Mouse (Mus musculus): ENCODE measurements around the gene Rtp4. TPM values are rescaled to one million over a fixed set of nuclear protein-coding genes. Genes with fewer than 3 reads are reported as not detected.

The Rtp4 gene
- polyA plus RNA-seq, 1 experiment from 2014 or later: 6.2 TPM

GRCm38 (mm10) chr16:23504320-23504744, 15.8 kb upstream of the Rtp4 start:
- 70% methylated on average over 3 of the region's 3 CpGs for WGBS
- ATAC-seq (replicated peaks; ENCODE audit: low FRiP score, low TSS enrichment, low read depth): no peak
- H3K36me3 ChIP-seq (ENCODE audit: control insufficient read depth, insufficient read depth, low read length): no peaks in the 10 kb centered on the region

GRCm38 (mm10) chr16:23505904-23506687, 14.0 kb upstream of the Rtp4 start:
- 0 out of 2 replicates have a peak, but pooled peaks cover 5% of the 10 kb centered on the region for H3K4me1 ChIP-seq (replicated peaks; ENCODE audit: control insufficient read depth, insufficient read depth, low read length)
- no peak overlapping the region for H3K4me2 ChIP-seq (ENCODE audit: low read length)
- no peak for DNase-seq (ENCODE audit: low spot score)
- no peak for ATAC-seq (replicated peaks; ENCODE audit: low FRiP score, low TSS enrichment, low read depth)
- no peak overlapping the region for H3K27ac ChIP-seq (ENCODE audit: low read depth)
- no peaks in the 10 kb centered on the region for H3K36me3 ChIP-seq (ENCODE audit: control insufficient read depth, insufficient read depth, low read length)
- H3K4me3 ChIP-seq (ENCODE audit: low read depth, low read length): no peak overlapping the region
- 26% methylated on average over 11 of the region's 11 CpGs for WGBS
- H3K9me3 ChIP-seq (ENCODE audit: control insufficient read depth, low read length): 0 out of 2 replicates have a peak, but pooled peaks cover 3% of the 10 kb centered on the region
- H3K27me3 ChIP-seq (replicated peaks; ENCODE audit: control insufficient read depth, insufficient read depth, low read length): no peaks in the 10 kb centered on the region
- no peak overlapping the region for H3K9ac ChIP-seq (ENCODE audit: low read length)

More at GRCm38 (mm10) chr16:23504320-23504744, 15.8 kb upstream of the Rtp4 start:
- H3K9me3 ChIP-seq (ENCODE audit: control insufficient read depth, low read length): no peaks in the 10 kb centered on the region
- no peak overlapping the region for H3K27ac ChIP-seq (ENCODE audit: low read depth)
- DNase-seq (ENCODE audit: low spot score): no peak
- no peak overlapping the region for H3K4me2 ChIP-seq (ENCODE audit: low read length)
- no peak overlapping the region for H3K4me3 ChIP-seq (ENCODE audit: low read depth, low read length)
- H3K4me1 ChIP-seq (replicated peaks; ENCODE audit: control insufficient read depth, insufficient read depth, low read length): 0 out of 2 replicates have a peak, but pooled peaks cover 5% of the 10 kb centered on the region
- H3K9ac ChIP-seq (ENCODE audit: low read length): no peak overlapping the region
- no peaks in the 10 kb centered on the region for H3K27me3 ChIP-seq (replicated peaks; ENCODE audit: control insufficient read depth, insufficient read depth, low read length)

GRCm38 (mm10) chr16:23511166-23511935, 8.7 kb upstream of the Rtp4 start:
- ATAC-seq (replicated peaks; ENCODE audit: low FRiP score, low TSS enrichment, low read depth): no peak
- H3K9ac ChIP-seq (ENCODE audit: low read length): no peak overlapping the region

GRCm38 (mm10) chr16:23513401-23513800, 6.7 kb upstream of the Rtp4 start:
- Histone ChIP-seq H3K27ac (ENCODE audit: low read depth) (no peak overlapping the region), H3K4me3 (ENCODE audit: low read depth, low read length) (no peak overlapping the region), H3K27me3 (replicated peaks; ENCODE audit: control insufficient read depth, insufficient read depth, low read length) (no peaks in the 10 kb centered on the region), H3K4me2 (ENCODE audit: low read length) (no peak overlapping the region), H3K9me3 (ENCODE audit: control insufficient read depth, low read length) (0 out of 2 replicates have a peak, but pooled peaks cover 4% of the 10 kb centered on the region), H3K4me1 (replicated peaks; ENCODE audit: control insufficient read depth, insufficient read depth, low read length) (peaks cover 3% of the 10 kb centered on the region; the same call in 1 of the 2 replicates), H3K36me3 (ENCODE audit: control insufficient read depth, insufficient read depth, low read length) (no peaks in the 10 kb centered on the region), H3K9ac (ENCODE audit: low read length) (no peak overlapping the region)
- WGBS: 100% methylated on average over 1 of the region's 1 CpGs
- DNase-seq (ENCODE audit: low spot score) (no peak), ATAC-seq (replicated peaks; ENCODE audit: low FRiP score, low TSS enrichment, low read depth) (no peak)

More at GRCm38 (mm10) chr16:23511166-23511935, 8.7 kb upstream of the Rtp4 start:
- WGBS: 80% methylated on average over 4 of the region's 4 CpGs
- Histone ChIP-seq H3K27me3 (replicated peaks; ENCODE audit: control insufficient read depth, insufficient read depth, low read length) (no peaks in the 10 kb centered on the region), H3K9me3 (ENCODE audit: control insufficient read depth, low read length) (0 out of 2 replicates have a peak, but pooled peaks cover 4% of the 10 kb centered on the region), H3K27ac (ENCODE audit: low read depth) (no peak overlapping the region), H3K4me1 (replicated peaks; ENCODE audit: control insufficient read depth, insufficient read depth, low read length) (no peaks in the 10 kb centered on the region), H3K4me2 (ENCODE audit: low read length) (no peak overlapping the region), H3K4me3 (ENCODE audit: low read depth, low read length) (no peak overlapping the region), H3K36me3 (ENCODE audit: control insufficient read depth, insufficient read depth, low read length) (no peaks in the 10 kb centered on the region)
- no peak for DNase-seq (ENCODE audit: low spot score)

GRCm38 (mm10) chr16:23515766-23516165, 4.3 kb upstream of the Rtp4 start:
- ATAC-seq (replicated peaks; ENCODE audit: low FRiP score, low TSS enrichment, low read depth) (no peak), DNase-seq (ENCODE audit: low spot score) (no peak)
- H3K9ac ChIP-seq (ENCODE audit: low read length): no peak overlapping the region
- H3K9me3 ChIP-seq (ENCODE audit: control insufficient read depth, low read length): 0 out of 2 replicates have a peak, but pooled peaks cover 3% of the 10 kb centered on the region
- no peaks in the 10 kb centered on the region for H3K36me3 ChIP-seq (ENCODE audit: control insufficient read depth, insufficient read depth, low read length)
- peaks cover 23% of the 10 kb centered on the region for H3K4me1 ChIP-seq (replicated peaks; ENCODE audit: control insufficient read depth, insufficient read depth, low read length)
- WGBS: 56% methylated on average over 3 of the region's 3 CpGs
- no peak overlapping the region for H3K4me2 ChIP-seq (ENCODE audit: low read length)
- H3K27ac ChIP-seq (ENCODE audit: low read depth): no peak overlapping the region
- H3K4me3 ChIP-seq (ENCODE audit: low read depth, low read length): no peak overlapping the region
- no peaks in the 10 kb centered on the region for H3K27me3 ChIP-seq (replicated peaks; ENCODE audit: control insufficient read depth, insufficient read depth, low read length)

GRCm38 (mm10) chr16:23516606-23517005, 3.5 kb upstream of the Rtp4 start:
- no peak overlapping the region for H3K4me3 ChIP-seq (ENCODE audit: low read depth, low read length)
- DNase-seq (ENCODE audit: low spot score): no peak
- no peak overlapping the region for H3K4me2 ChIP-seq (ENCODE audit: low read length)
- H3K27ac ChIP-seq (ENCODE audit: low read depth): no peak overlapping the region
- WGBS: 67% methylated on average over 2 of the region's 2 CpGs
- H3K9ac ChIP-seq (ENCODE audit: low read length): no peak overlapping the region
- H3K4me1 ChIP-seq (replicated peaks; ENCODE audit: control insufficient read depth, insufficient read depth, low read length): peaks cover 23% of the 10 kb centered on the region
- no peaks in the 10 kb centered on the region for H3K27me3 ChIP-seq (replicated peaks; ENCODE audit: control insufficient read depth, insufficient read depth, low read length)
- no peak for ATAC-seq (replicated peaks; ENCODE audit: low FRiP score, low TSS enrichment, low read depth)
- H3K36me3 ChIP-seq (ENCODE audit: control insufficient read depth, insufficient read depth, low read length): no peaks in the 10 kb centered on the region
- no peaks in the 10 kb centered on the region for H3K9me3 ChIP-seq (ENCODE audit: control insufficient read depth, low read length)

GRCm38 (mm10) chr16:23517230-23517629, 2.9 kb upstream of the Rtp4 start:
- Histone ChIP-seq H3K36me3 (ENCODE audit: control insufficient read depth, insufficient read depth, low read length) (no peaks in the 10 kb centered on the region), H3K27ac (ENCODE audit: low read depth) (no peak overlapping the region), H3K27me3 (replicated peaks; ENCODE audit: control insufficient read depth, insufficient read depth, low read length) (no peaks in the 10 kb centered on the region), H3K4me2 (ENCODE audit: low read length) (no peak overlapping the region), H3K4me3 (ENCODE audit: low read depth, low read length) (no peak overlapping the region), H3K9me3 (ENCODE audit: control insufficient read depth, low read length) (no peaks in the 10 kb centered on the region), H3K9ac (ENCODE audit: low read length) (no peak overlapping the region), H3K4me1 (replicated peaks; ENCODE audit: control insufficient read depth, insufficient read depth, low read length) (peaks cover 23% of the 10 kb centered on the region)
- DNase-seq (ENCODE audit: low spot score): no peak
- WGBS: 78% methylated on average over 5 of the region's 5 CpGs
- ATAC-seq (replicated peaks; ENCODE audit: low FRiP score, low TSS enrichment, low read depth): no peak

GRCm38 (mm10) chr16:23517754-23518566, 2.1 kb upstream of the Rtp4 start:
- 48% methylated on average over 20 of the region's 20 CpGs for WGBS
- ATAC-seq (replicated peaks; ENCODE audit: low FRiP score, low TSS enrichment, low read depth) (no peak), DNase-seq (ENCODE audit: low spot score) (no peak)
- Histone ChIP-seq H3K36me3 (ENCODE audit: control insufficient read depth, insufficient read depth, low read length) (no peaks in the 10 kb centered on the region), H3K27ac (ENCODE audit: low read depth) (no peak overlapping the region), H3K9ac (ENCODE audit: low read length) (no peak overlapping the region), H3K9me3 (ENCODE audit: control insufficient read depth, low read length) (no peaks in the 10 kb centered on the region), H3K4me3 (ENCODE audit: low read depth, low read length) (no peak overlapping the region), H3K4me2 (ENCODE audit: low read length) (no peak overlapping the region), H3K27me3 (replicated peaks; ENCODE audit: control insufficient read depth, insufficient read depth, low read length) (no peaks in the 10 kb centered on the region), H3K4me1 (replicated peaks; ENCODE audit: control insufficient read depth, insufficient read depth, low read length) (peaks cover 23% of the 10 kb centered on the region)
